Mouse (Mus musculus): ENCODE results near the gene Prkg1. TPM values are rescaled to one million over a fixed set of nuclear protein-coding genes. Genes with fewer than 3 reads are reported as not detected.

The Prkg1 gene
- polyA plus RNA-seq, 1 experiment from 2014 or later = 8.4 TPM

- Histone ChIP-seq H3K36me3 (no peaks in the 10 kb centered on the region), H3K27ac (no peak overlapping the region), H3K4me3 (no peak overlapping the region), H3K4me1 (peaks cover 11% of the 10 kb centered on the region; the same call in 1 of the 2 replicates), H3K27me3 (peaks cover 17% of the 10 kb centered on the region), H3K9me3 (no peaks in the 10 kb centered on the region), H3K9ac (no peak overlapping the region), H3K4me2 (replicated peaks) (no peak overlapping the region)
- ATAC-seq (ENCODE audit: low FRiP score, low read depth) = no peak
- 65% methylated on average over 1 of the region's 1 CpGs for WGBS
Observed at GRCm38 (mm10) chr19:31658751-31659397, 106.0 kb downstream of the Prkg1 start.

DNA sequence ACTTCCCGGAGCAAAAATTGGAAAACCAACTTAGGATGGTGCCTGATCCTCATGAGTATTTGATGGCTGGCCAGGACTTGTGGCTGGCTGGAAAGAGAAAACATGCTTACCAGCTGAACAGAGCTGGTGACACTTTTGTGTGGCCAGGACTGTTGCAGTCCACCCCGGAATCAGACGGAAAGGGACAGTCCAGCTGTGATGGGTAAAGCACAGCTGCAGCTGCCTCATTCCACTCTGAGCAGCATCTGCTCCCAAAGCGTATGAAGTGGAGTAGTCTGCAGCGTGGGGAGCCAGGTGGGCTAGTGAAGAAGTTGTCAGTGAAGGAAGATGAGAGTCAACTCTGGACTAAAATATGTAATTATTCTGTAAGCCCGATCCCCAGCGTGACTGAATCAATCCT is 108.6 kb downstream of the Prkg1 start:
- H3K27ac ChIP-seq = no peak overlapping the region
- no peaks in the 10 kb centered on the region for H3K9me3 ChIP-seq
- H3K4me3 ChIP-seq = no peak overlapping the region
- no peak overlapping the region for H3K9ac ChIP-seq
- H3K36me3 ChIP-seq = no peaks in the 10 kb centered on the region
- H3K27me3 ChIP-seq = 0 out of 2 replicates have a peak, but pooled peaks cover 3% of the 10 kb centered on the region
- WGBS = 73% methylated on average over 7 of the region's 7 CpGs
- 0 out of 2 replicates have a peak, but pooled peaks cover 2% of the 10 kb centered on the region for H3K4me1 ChIP-seq
- ATAC-seq (ENCODE audit: low FRiP score, low read depth) = no peak
- no peak overlapping the region for H3K4me2 ChIP-seq (replicated peaks)

DNA sequence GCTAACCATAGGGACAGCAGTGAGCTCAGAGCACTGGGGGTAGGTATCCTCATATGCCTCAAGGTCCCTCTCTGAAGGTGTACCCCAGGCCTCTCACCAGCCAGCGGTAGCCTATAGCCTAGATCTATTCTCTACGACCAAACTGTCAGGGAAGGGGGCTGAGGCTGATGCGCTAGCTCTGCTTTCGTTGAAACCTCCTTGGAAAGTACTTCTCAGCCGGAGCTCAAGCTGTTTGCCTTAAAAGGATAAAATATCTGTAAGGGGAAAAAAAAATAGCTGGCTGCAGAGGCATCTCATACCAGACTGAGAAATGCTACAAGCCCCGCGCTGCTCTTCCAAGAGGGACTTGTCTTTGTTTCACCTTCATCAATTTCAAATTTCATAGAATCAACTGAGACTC is 109.0 kb downstream of the Prkg1 start:
- H3K27me3 ChIP-seq = 0 out of 2 replicates have a peak, but pooled peaks cover 3% of the 10 kb centered on the region
- no peak for ATAC-seq (ENCODE audit: low FRiP score, low read depth)
- H3K4me3 ChIP-seq = no peak overlapping the region
- no peak overlapping the region for H3K4me2 ChIP-seq (replicated peaks)
- WGBS = 76% methylated on average over 7 of the region's 7 CpGs
- H3K9me3 ChIP-seq = no peaks in the 10 kb centered on the region
- H3K9ac ChIP-seq = no peak overlapping the region
- H3K36me3 ChIP-seq = no peaks in the 10 kb centered on the region
- H3K4me1 ChIP-seq = 0 out of 2 replicates have a peak, but pooled peaks cover 2% of the 10 kb centered on the region
- H3K27ac ChIP-seq = no peak overlapping the region

- H3K4me3 ChIP-seq = no peak overlapping the region
- H3K4me2 ChIP-seq (replicated peaks) = no peak overlapping the region
- no peak overlapping the region for H3K27ac ChIP-seq
- WGBS = 79% methylated on average over 6 of the region's 6 CpGs
- 0 out of 2 replicates have a peak, but pooled peaks cover 3% of the 10 kb centered on the region for H3K27me3 ChIP-seq
- no peak for ATAC-seq (ENCODE audit: low FRiP score, low read depth)
- no peaks in the 10 kb centered on the region for H3K9me3 ChIP-seq
- H3K36me3 ChIP-seq = no peaks in the 10 kb centered on the region
- 0 out of 2 replicates have a peak, but pooled peaks cover 2% of the 10 kb centered on the region for H3K4me1 ChIP-seq
- H3K9ac ChIP-seq = no peak overlapping the region
Observed at GRCm38 (mm10) chr19:31654022-31654421, 110.8 kb downstream of the Prkg1 start.

- Histone ChIP-seq H3K36me3 (no peaks in the 10 kb centered on the region), H3K9me3 (no peaks in the 10 kb centered on the region), H3K27ac (no peak overlapping the region), H3K4me2 (replicated peaks) (no peak overlapping the region), H3K4me1 (no peaks in the 10 kb centered on the region), H3K4me3 (no peak overlapping the region), H3K9ac (no peak overlapping the region), H3K27me3 (no peaks in the 10 kb centered on the region)
- ATAC-seq (ENCODE audit: low FRiP score, low read depth) = no peak
- WGBS = 83% methylated on average over 4 of the region's 4 CpGs
Observed at GRCm38 (mm10) chr19:31650452-31650851, 114.4 kb downstream of the Prkg1 start.

- H3K4me3 ChIP-seq = no peak overlapping the region
- no peak overlapping the region for H3K9ac ChIP-seq
- ATAC-seq (ENCODE audit: low FRiP score, low read depth) = no peak
- H3K9me3 ChIP-seq = no peaks in the 10 kb centered on the region
- no peak overlapping the region for H3K27ac ChIP-seq
- no peaks in the 10 kb centered on the region for H3K36me3 ChIP-seq
- H3K27me3 ChIP-seq = no peaks in the 10 kb centered on the region
- WGBS = 62% methylated on average over 2 of the region's 2 CpGs
- H3K4me1 ChIP-seq = no peaks in the 10 kb centered on the region
- H3K4me2 ChIP-seq (replicated peaks) = no peak overlapping the region
Observed at GRCm38 (mm10) chr19:31647492-31647891, 117.3 kb downstream of the Prkg1 start.

GRCm38 (mm10) chr19:31630899-31631869 is 133.6 kb downstream of the Prkg1 start:
- Histone ChIP-seq H3K27ac (no peak overlapping the region), H3K4me1 (no peaks in the 10 kb centered on the region), H3K36me3 (no peaks in the 10 kb centered on the region), H3K27me3 (no peaks in the 10 kb centered on the region), H3K9me3 (no peaks in the 10 kb centered on the region), H3K9ac (no peak overlapping the region), H3K4me3 (no peak overlapping the region), H3K4me2 (replicated peaks) (no peak overlapping the region)
- ATAC-seq (ENCODE audit: low FRiP score, low read depth) = no peak
- 74% methylated on average over 8 of the region's 8 CpGs for WGBS

DNA sequence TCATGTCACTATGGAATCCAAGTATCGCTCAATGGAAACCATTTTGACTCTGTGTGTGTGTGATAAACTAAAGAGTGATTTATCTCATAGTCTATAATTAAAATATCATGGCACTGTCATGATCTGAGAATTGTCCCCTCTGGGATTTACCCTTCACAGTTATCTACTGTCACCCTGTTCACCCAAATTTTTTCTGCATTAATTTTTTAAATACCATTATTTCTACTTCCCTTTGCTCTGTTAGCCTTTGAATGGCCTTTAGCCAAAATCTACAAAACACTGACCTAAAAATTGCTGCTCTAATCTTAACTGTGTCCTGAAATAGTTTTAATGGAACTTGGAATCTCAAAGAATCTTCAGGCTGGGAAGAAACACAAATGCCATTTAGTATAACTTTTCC is 143.1 kb downstream of the Prkg1 start:
- no peak for ATAC-seq (ENCODE audit: low FRiP score, low read depth)
- H3K4me3 ChIP-seq = no peak overlapping the region
- H3K36me3 ChIP-seq = no peaks in the 10 kb centered on the region
- 96% methylated on average over 1 of the region's 1 CpGs for WGBS
- no peak overlapping the region for H3K9ac ChIP-seq
- H3K9me3 ChIP-seq = no peaks in the 10 kb centered on the region
- no peak overlapping the region for H3K4me2 ChIP-seq (replicated peaks)
- no peak overlapping the region for H3K27ac ChIP-seq
- no peaks in the 10 kb centered on the region for H3K4me1 ChIP-seq
- H3K27me3 ChIP-seq = no peaks in the 10 kb centered on the region

DNA sequence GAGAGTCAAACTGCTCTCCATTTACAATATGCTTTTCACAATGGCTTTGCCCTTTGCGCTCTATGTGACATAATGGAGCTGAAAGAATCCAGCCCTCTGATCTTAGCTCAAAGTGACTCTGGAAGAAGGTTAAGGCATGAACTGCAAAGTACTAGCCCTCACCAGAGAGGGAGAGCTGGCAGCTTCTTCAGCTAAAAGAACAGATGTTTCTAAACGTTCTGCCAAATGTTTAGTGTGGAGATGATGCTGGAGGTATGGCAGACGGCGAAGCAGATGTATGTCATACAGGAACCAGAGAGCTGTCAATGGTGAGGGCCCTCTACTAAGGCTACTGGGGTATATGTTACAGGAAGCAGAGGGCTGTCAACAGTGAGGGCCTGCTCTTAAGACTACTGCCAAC is 148.0 kb downstream of the Prkg1 start:
- Histone ChIP-seq H3K4me1 (no peaks in the 10 kb centered on the region), H3K27ac (no peak overlapping the region), H3K9ac (no peak overlapping the region), H3K27me3 (no peaks in the 10 kb centered on the region), H3K36me3 (no peaks in the 10 kb centered on the region), H3K4me3 (no peak overlapping the region), H3K9me3 (no peaks in the 10 kb centered on the region), H3K4me2 (replicated peaks) (no peak overlapping the region)
- no peak for ATAC-seq (ENCODE audit: low FRiP score, low read depth)
- 85% methylated on average over 4 of the region's 4 CpGs for WGBS

DNA sequence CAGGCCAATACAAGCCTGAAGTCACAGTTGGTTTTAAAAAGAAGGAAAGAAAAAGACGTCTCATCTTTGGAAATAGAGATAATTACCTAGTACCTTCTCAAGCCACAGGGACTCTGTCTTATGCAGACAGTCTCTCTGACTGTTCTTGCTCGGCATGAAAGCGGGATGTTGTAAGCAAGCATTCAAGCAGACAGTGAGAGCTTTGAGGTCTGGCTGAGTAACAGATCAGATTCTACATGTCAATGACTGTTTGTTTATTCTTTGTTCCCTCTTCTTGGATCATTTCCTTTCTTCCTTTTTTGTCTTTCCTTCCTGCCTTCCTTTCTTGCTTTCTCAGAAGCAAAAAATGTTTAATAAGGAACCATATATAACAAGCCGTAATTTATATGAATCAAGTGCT is 148.7 kb downstream of the Prkg1 start:
- WGBS = 78% methylated on average over 4 of the region's 4 CpGs
- Histone ChIP-seq H3K4me1 (no peaks in the 10 kb centered on the region), H3K9me3 (no peaks in the 10 kb centered on the region), H3K4me2 (replicated peaks) (no peak overlapping the region), H3K4me3 (no peak overlapping the region), H3K9ac (no peak overlapping the region), H3K36me3 (no peaks in the 10 kb centered on the region), H3K27ac (no peak overlapping the region), H3K27me3 (no peaks in the 10 kb centered on the region)
- ATAC-seq (ENCODE audit: low FRiP score, low read depth) = no peak

DNA sequence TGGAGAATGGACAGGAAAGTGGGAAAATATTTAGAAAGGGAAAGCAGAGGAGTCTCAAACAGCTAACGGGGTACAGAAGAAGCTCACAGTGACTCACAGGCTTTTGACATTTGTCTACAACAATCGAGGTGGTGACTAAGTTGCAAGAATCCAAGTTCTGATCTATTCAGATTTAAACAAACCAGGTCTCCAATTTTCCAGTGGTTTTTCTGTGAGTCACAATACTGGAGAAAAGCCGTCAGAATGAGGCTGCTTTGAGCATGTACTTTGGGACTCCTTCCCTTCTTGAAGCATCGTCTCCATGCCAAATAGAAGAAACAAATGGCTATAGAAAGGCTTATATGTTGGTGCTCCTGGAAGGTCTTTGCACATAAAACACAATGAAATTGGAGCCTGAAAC is 151.7 kb downstream of the Prkg1 start:
- WGBS = 90% methylated on average over 4 of the region's 4 CpGs
- Histone ChIP-seq H3K9ac (no peak overlapping the region), H3K9me3 (no peaks in the 10 kb centered on the region), H3K4me1 (no peaks in the 10 kb centered on the region), H3K4me3 (no peak overlapping the region), H3K36me3 (no peaks in the 10 kb centered on the region), H3K27ac (no peak overlapping the region), H3K4me2 (replicated peaks) (no peak overlapping the region), H3K27me3 (no peaks in the 10 kb centered on the region)
- ATAC-seq (ENCODE audit: low FRiP score, low read depth) = no peak

DNA sequence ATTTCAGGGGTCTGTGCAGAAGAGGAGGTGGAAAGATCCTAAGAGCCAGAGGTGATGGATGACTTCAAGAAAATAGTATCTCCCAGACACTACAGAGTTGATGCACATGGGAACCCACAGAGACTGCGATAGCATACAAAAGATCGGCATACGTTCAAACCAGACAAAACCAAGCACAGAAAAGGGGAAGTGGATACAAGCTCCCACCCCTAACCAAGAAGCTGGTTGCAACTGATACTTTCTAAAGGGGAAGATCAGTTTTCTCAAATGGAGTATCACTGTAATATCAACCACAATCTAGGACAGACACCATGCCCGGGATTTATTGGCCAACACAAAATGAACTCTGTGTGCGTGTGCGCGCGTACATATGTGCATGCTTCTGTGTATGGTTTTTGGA is 162.3 kb downstream of the Prkg1 start:
- no peaks in the 10 kb centered on the region for H3K36me3 ChIP-seq
- H3K4me2 ChIP-seq (replicated peaks) = no peak overlapping the region
- H3K27me3 ChIP-seq = no peaks in the 10 kb centered on the region
- no peak for ATAC-seq (ENCODE audit: low FRiP score, low read depth)
- no peaks in the 10 kb centered on the region for H3K9me3 ChIP-seq
- H3K4me1 ChIP-seq = no peaks in the 10 kb centered on the region
- H3K4me3 ChIP-seq = no peak overlapping the region
- H3K9ac ChIP-seq = no peak overlapping the region
- 94% methylated on average over 8 of the region's 8 CpGs for WGBS
- no peak overlapping the region for H3K27ac ChIP-seq
